In the genomic region with DNA sequence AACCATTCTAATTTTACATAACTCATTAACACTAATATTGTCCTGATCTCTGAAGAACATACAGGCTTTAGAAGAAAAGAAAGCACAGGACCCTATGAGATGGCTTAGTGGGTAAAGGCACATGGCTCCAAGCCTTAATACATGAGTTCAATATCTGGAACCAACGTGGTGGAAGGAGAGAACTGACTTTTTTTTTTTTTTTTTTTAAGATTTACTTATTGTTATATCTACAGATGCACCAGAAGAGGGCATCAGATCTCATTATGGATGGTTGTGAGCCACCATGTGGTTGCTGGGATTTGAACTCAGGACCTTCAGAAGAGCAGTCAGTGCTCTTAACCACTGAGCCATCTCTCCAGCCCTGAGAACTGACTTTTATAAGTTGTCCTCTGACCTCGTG, we compare ENCODE assay signal across 17 mouse cellular contexts. TPM values are rescaled to one million over a fixed set of nuclear protein-coding genes. Genes with fewer than 3 reads are reported as not detected.
"Had no signal": no experiment of that assay in that cellular context is flagged by ENCODE, and none has a peak within 500 bp of the region (broad histone marks: within the 10 kb centered on the region; RNA-seq: fewer than 3 reads in every experiment).

No protein-coding gene starts in this region.

RNA-seq across cellular contexts. Expression of gene Ccdc38, which starts 17.5 kb away (rescaled TPM):
- total RNA-seq: forebrain, postnatal 0 days; gastrocnemius, adult 18-20 months; gastrocnemius, adult 2 months; gastrocnemius, adult 8-10 months; gastrocnemius, postnatal 14 days; gastrocnemius, postnatal 25 days; gastrocnemius, postnatal 4 days; heart, adult 18-20 months; heart, adult 2 months; heart, adult 8-10 months had no signal
- polyA plus RNA-seq: cortical plate, adult 2 months; erythroblast, embryonic 14.5 days; heart, adult 2 months had no signal

RNA-seq across cellular contexts. Expression of gene Amdhd1, which starts 18.1 kb away (rescaled TPM):
- total RNA-seq: common myeloid progenitor, adult 5-6 weeks; gastrocnemius, adult 2 months; gastrocnemius, adult 8-10 months; gastrocnemius, postnatal 14 days; gastrocnemius, postnatal 25 days; gastrocnemius, postnatal 36 days; granulocyte monocyte progenitor cell, adult 5-6 weeks; heart, adult 18-20 months; heart, adult 2 months; heart, adult 8-10 months had no signal
- polyA plus RNA-seq: forebrain, embryonic 13.5 days; forebrain, embryonic 15.5 days had no signal
